Mouse (Mus musculus): ENCODE data around the gene Soat1.

DNA sequence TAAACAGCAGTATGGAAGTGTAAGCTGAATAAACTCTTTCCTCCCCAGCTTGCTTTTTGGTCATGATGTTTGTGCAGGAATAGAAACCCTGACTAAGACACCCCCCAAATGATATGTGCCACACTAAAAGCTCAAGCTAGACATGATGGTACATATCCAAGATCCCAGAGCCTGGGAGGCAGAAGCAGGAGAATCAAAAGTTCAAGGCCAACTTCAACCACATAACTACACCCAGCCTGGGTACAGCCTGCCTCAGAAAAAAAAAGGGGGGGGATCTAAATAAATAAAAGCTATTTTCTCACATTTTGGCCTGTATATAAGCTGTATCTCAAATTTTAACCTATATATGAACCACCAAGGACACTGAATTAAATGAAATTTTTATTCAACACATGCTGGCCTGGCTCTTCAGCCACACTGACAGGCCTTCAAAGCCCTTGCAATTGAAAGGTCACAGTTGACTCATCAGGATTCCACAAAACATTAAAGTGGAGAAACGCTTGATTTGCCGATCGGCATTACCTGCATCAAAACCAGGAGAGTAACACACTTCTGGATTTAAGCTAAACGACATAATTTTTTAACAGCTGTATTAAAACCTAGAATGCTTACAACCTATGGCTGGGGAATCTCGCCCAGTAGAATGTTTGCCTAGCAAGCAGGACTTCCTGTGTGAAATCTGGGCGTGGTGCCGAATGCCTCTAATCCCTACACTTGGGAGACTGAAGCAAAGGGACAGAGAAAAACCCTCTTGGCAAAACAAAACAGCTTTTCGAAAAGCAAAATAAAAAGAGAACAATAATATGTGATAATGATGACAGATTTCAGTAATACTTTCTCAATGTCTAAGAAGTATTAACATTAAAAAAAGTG is 9.9 kb downstream of the Soat1 start:
- TF ChIP-seq CTCF (conservative IDR thresholded peaks at IDR 0.05; ENCODE audit: insufficient read depth, insufficient read length, low read depth, low read length) (no peak), POLR2A (IDR thresholded peaks at IDR 0.05; ENCODE audit: low read depth, low read length) (no peak)
